Mouse (Mus musculus): Measurements from ENCODE around the gene Gm20696. TPM values are rescaled to one million over a fixed set of nuclear protein-coding genes. Genes with fewer than 3 reads are reported as not detected.

Gene Gm20696
- polyA plus RNA-seq, 1 experiment from 2014 or later = 6.3 TPM

GRCm38 (mm10) chr6:99343815-99344214, 322.8 kb downstream of the Gm20696 start:
- H3K9me3 ChIP-seq (ENCODE audit: control insufficient read depth, low read length) = no peaks in the 10 kb centered on the region
- H3K36me3 ChIP-seq (ENCODE audit: control insufficient read depth, insufficient read depth) = no peaks in the 10 kb centered on the region
- no peaks in the 10 kb centered on the region for H3K27me3 ChIP-seq (replicated peaks; ENCODE audit: control insufficient read depth, insufficient read depth, low read length)
- no peak overlapping the region for H3K27ac ChIP-seq (ENCODE audit: low read length)
- no peak overlapping the region for H3K4me2 ChIP-seq (ENCODE audit: low read length)
- H3K9ac ChIP-seq (replicated peaks; ENCODE audit: low read depth, low read length) = no peak overlapping the region
- ATAC-seq = no peak
- 76% methylated on average over 3 of the region's 3 CpGs for WGBS
- H3K4me1 ChIP-seq (replicated peaks; ENCODE audit: control insufficient read depth, insufficient read depth, low read length) = peaks cover 5% of the 10 kb centered on the region; the same call in 1 of the 2 replicates
- no peak overlapping the region for H3K4me3 ChIP-seq (replicated peaks; ENCODE audit: low read length)

GRCm38 (mm10) chr6:99342416-99342815, 324.2 kb downstream of the Gm20696 start:
- Histone ChIP-seq H3K27ac (ENCODE audit: low read length) (no peak overlapping the region), H3K36me3 (ENCODE audit: control insufficient read depth, insufficient read depth) (no peaks in the 10 kb centered on the region), H3K9ac (replicated peaks; ENCODE audit: low read depth, low read length) (no peak overlapping the region), H3K9me3 (ENCODE audit: control insufficient read depth, low read length) (no peaks in the 10 kb centered on the region), H3K27me3 (replicated peaks; ENCODE audit: control insufficient read depth, insufficient read depth, low read length) (no peaks in the 10 kb centered on the region), H3K4me1 (replicated peaks; ENCODE audit: control insufficient read depth, insufficient read depth, low read length) (peaks cover 9% of the 10 kb centered on the region), H3K4me3 (replicated peaks; ENCODE audit: low read length) (no peak overlapping the region), H3K4me2 (ENCODE audit: low read length) (no peak overlapping the region)
- no peak for ATAC-seq
- WGBS = 98% methylated on average over 3 of the region's 3 CpGs

GRCm38 (mm10) chr6:99340902-99341301, 325.7 kb downstream of the Gm20696 start:
- Histone ChIP-seq H3K27ac (ENCODE audit: low read length) (no peak overlapping the region), H3K4me3 (replicated peaks; ENCODE audit: low read length) (no peak overlapping the region), H3K36me3 (ENCODE audit: control insufficient read depth, insufficient read depth) (no peaks in the 10 kb centered on the region), H3K27me3 (replicated peaks; ENCODE audit: control insufficient read depth, insufficient read depth, low read length) (no peaks in the 10 kb centered on the region), H3K9ac (replicated peaks; ENCODE audit: low read depth, low read length) (no peak overlapping the region), H3K4me1 (replicated peaks; ENCODE audit: control insufficient read depth, insufficient read depth, low read length) (peaks cover 9% of the 10 kb centered on the region), H3K4me2 (ENCODE audit: low read length) (no peak overlapping the region), H3K9me3 (ENCODE audit: control insufficient read depth, low read length) (no peaks in the 10 kb centered on the region)
- ATAC-seq = no peak
- 90% methylated on average over 4 of the region's 4 CpGs for WGBS

GRCm38 (mm10) chr6:99339986-99340721, 326.4 kb downstream of the Gm20696 start:
- Histone ChIP-seq H3K9me3 (ENCODE audit: control insufficient read depth, low read length) (no peaks in the 10 kb centered on the region), H3K36me3 (ENCODE audit: control insufficient read depth, insufficient read depth) (no peaks in the 10 kb centered on the region), H3K4me2 (ENCODE audit: low read length) (no peak overlapping the region), H3K4me1 (replicated peaks; ENCODE audit: control insufficient read depth, insufficient read depth, low read length) (peaks cover 9% of the 10 kb centered on the region), H3K9ac (replicated peaks; ENCODE audit: low read depth, low read length) (no peak overlapping the region), H3K4me3 (replicated peaks; ENCODE audit: low read length) (no peak overlapping the region), H3K27me3 (replicated peaks; ENCODE audit: control insufficient read depth, insufficient read depth, low read length) (no peaks in the 10 kb centered on the region), H3K27ac (ENCODE audit: low read length) (no peak overlapping the region)
- no peak for ATAC-seq
- 61% methylated on average over 10 of the region's 10 CpGs for WGBS

GRCm38 (mm10) chr6:99339343-99339620, 327.3 kb downstream of the Gm20696 start:
- Histone ChIP-seq H3K27ac (ENCODE audit: low read length) (no peak overlapping the region), H3K36me3 (ENCODE audit: control insufficient read depth, insufficient read depth) (no peaks in the 10 kb centered on the region), H3K27me3 (replicated peaks; ENCODE audit: control insufficient read depth, insufficient read depth, low read length) (no peaks in the 10 kb centered on the region), H3K9me3 (ENCODE audit: control insufficient read depth, low read length) (no peaks in the 10 kb centered on the region), H3K9ac (replicated peaks; ENCODE audit: low read depth, low read length) (no peak overlapping the region), H3K4me3 (replicated peaks; ENCODE audit: low read length) (no peak overlapping the region), H3K4me1 (replicated peaks; ENCODE audit: control insufficient read depth, insufficient read depth, low read length) (peaks cover 9% of the 10 kb centered on the region), H3K4me2 (ENCODE audit: low read length) (no peak overlapping the region)
- no peak for ATAC-seq
- 62% methylated on average over 5 of the region's 5 CpGs for WGBS

GRCm38 (mm10) chr6:99338593-99339342, 327.8 kb downstream of the Gm20696 start:
- H3K9me3 ChIP-seq (ENCODE audit: control insufficient read depth, low read length) = no peaks in the 10 kb centered on the region
- H3K36me3 ChIP-seq (ENCODE audit: control insufficient read depth, insufficient read depth) = no peaks in the 10 kb centered on the region
- H3K27ac ChIP-seq (ENCODE audit: low read length) = no peak overlapping the region
- ATAC-seq = no peak
- H3K4me3 ChIP-seq (replicated peaks; ENCODE audit: low read length) = no peak overlapping the region
- no peaks in the 10 kb centered on the region for H3K27me3 ChIP-seq (replicated peaks; ENCODE audit: control insufficient read depth, insufficient read depth, low read length)
- H3K4me2 ChIP-seq (ENCODE audit: low read length) = no peak overlapping the region
- H3K4me1 ChIP-seq (replicated peaks; ENCODE audit: control insufficient read depth, insufficient read depth, low read length) = peaks cover 9% of the 10 kb centered on the region
- H3K9ac ChIP-seq (replicated peaks; ENCODE audit: low read depth, low read length) = no peak overlapping the region
- 67% methylated on average over 9 of the region's 9 CpGs for WGBS

- Histone ChIP-seq H3K36me3 (ENCODE audit: control insufficient read depth, insufficient read depth) (no peaks in the 10 kb centered on the region), H3K27ac (ENCODE audit: low read length) (no peak overlapping the region), H3K4me2 (ENCODE audit: low read length) (no peak overlapping the region), H3K9me3 (ENCODE audit: control insufficient read depth, low read length) (no peaks in the 10 kb centered on the region), H3K4me3 (replicated peaks; ENCODE audit: low read length) (no peak overlapping the region), H3K9ac (replicated peaks; ENCODE audit: low read depth, low read length) (no peak overlapping the region), H3K27me3 (replicated peaks; ENCODE audit: control insufficient read depth, insufficient read depth, low read length) (no peaks in the 10 kb centered on the region), H3K4me1 (replicated peaks; ENCODE audit: control insufficient read depth, insufficient read depth, low read length) (peaks cover 9% of the 10 kb centered on the region)
- ATAC-seq = no peak
- WGBS = 70% methylated on average over 3 of the region's 3 CpGs
These were observed 328.4 kb downstream of the Gm20696 start for GRCm38 (mm10) chr6:99338174-99338573.

GRCm38 (mm10) chr6:99337575-99337974, 329.0 kb downstream of the Gm20696 start:
- H3K9me3 ChIP-seq (ENCODE audit: control insufficient read depth, low read length) = no peaks in the 10 kb centered on the region
- WGBS = 59% methylated on average over 6 of the region's 6 CpGs
- no peak overlapping the region for H3K27ac ChIP-seq (ENCODE audit: low read length)

GRCm38 (mm10) chr6:99336191-99336590, 330.4 kb downstream of the Gm20696 start:
- Histone ChIP-seq H3K9ac (replicated peaks; ENCODE audit: low read depth, low read length) (no peak overlapping the region), H3K4me2 (ENCODE audit: low read length) (no peak overlapping the region), H3K4me3 (replicated peaks; ENCODE audit: low read length) (no peak overlapping the region), H3K36me3 (ENCODE audit: control insufficient read depth, insufficient read depth) (no peaks in the 10 kb centered on the region), H3K9me3 (ENCODE audit: control insufficient read depth, low read length) (no peaks in the 10 kb centered on the region), H3K27me3 (replicated peaks; ENCODE audit: control insufficient read depth, insufficient read depth, low read length) (no peaks in the 10 kb centered on the region), H3K4me1 (replicated peaks; ENCODE audit: control insufficient read depth, insufficient read depth, low read length) (peaks cover 9% of the 10 kb centered on the region), H3K27ac (ENCODE audit: low read length) (no peak overlapping the region)
- WGBS = 72% methylated on average over 5 of the region's 5 CpGs
- no peak for ATAC-seq

More at GRCm38 (mm10) chr6:99337575-99337974, 329.0 kb downstream of the Gm20696 start:
- H3K4me1 ChIP-seq (replicated peaks; ENCODE audit: control insufficient read depth, insufficient read depth, low read length) = peaks cover 9% of the 10 kb centered on the region
- no peaks in the 10 kb centered on the region for H3K36me3 ChIP-seq (ENCODE audit: control insufficient read depth, insufficient read depth)
- 0 out of 2 replicates have a peak overlapping the region, but pooled peaks have one; percentile 9 for H3K9ac ChIP-seq (replicated peaks; ENCODE audit: low read depth, low read length)
- H3K4me2 ChIP-seq (ENCODE audit: low read length) = no peak overlapping the region
- no peak for ATAC-seq
- no peak overlapping the region for H3K4me3 ChIP-seq (replicated peaks; ENCODE audit: low read length)
- H3K27me3 ChIP-seq (replicated peaks; ENCODE audit: control insufficient read depth, insufficient read depth, low read length) = no peaks in the 10 kb centered on the region
